Comparison of ENCODE assay signal across 8 mouse cellular contexts in the genomic region with DNA sequence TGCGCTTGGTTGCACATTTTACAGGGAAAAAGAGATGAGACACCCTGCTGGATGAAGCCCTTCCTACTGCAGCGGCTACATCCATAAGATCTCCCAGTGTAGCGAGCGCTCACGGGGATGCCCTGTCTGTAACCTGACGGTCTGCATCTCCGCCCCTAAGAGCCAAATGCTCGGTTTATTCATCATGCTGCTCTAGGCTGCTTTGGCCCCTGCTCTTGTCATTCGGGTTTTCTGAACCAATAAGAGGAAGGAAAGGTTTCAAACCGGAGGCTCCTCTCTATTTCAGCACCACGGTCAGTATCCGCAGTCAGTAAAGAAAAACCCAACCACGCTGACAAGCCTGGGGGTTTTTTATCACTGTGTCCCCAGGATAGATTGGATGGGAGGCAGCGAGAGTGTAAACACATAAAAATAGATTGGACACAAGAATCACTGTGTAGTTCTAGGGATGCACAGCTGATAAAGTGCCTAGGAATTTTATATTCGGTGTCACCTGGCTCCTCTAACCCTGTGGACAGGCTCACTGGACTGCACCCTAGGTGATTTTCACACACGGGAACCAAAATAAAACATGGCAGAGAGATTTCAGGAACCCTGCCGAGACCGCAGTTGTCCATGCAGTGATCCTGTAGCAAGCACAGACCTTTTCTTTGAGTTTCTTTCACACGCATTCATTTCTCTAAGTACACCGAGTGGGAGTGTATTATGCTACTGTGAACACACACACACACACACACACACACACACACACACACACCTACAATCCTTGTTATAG. TPM values are rescaled to one million over a fixed set of nuclear protein-coding genes. Genes with fewer than 3 reads are reported as not detected.
A peak's percentile ranks its signal among the peaks of the same experiment; 100 is the strongest.
DNase-seq lines count a peak whose midpoint lies in the region; ATAC-seq lines count a peak whose summit lies in the region.
"Had no signal": no experiment of that assay in that cellular context is flagged by ENCODE, and none has a peak within 500 bp of the region (broad histone marks: within the 10 kb centered on the region; RNA-seq: fewer than 3 reads in every experiment).

No protein-coding gene starts in this region.

- H3K4me2 ChIP-seq in midbrain, embryonic 14.5 days (ENCODE audit: low read length) = peak overlapping the region; percentile 70

- no peaks in the 10 kb centered on the region for H3K27me3 ChIP-seq in midbrain, embryonic 14.5 days (ENCODE audit: control insufficient read depth, insufficient read depth, low read length)

- H3K4me3 ChIP-seq in midbrain, embryonic 14.5 days (replicated peaks; ENCODE audit: low read depth, low read length) = peak overlapping the region; percentile 62
- H3K4me3 ChIP-seq: erythroblast, embryonic 14.5 days had no signal

- ATAC-seq in frontal cortex, adult (ENCODE audit: low TSS enrichment) = peak; percentile 67
- ATAC-seq in midbrain, embryonic 14.5 days (ENCODE audit: low FRiP score, low TSS enrichment) = no peak

- H3K9me3 ChIP-seq in midbrain, embryonic 14.5 days (ENCODE audit: control insufficient read depth, low read length) = 0 out of 2 replicates have a peak, but pooled peaks cover 3% of the 10 kb centered on the region

- WGBS in midbrain, embryonic 14.5 days = 6% methylated on average over 20 of the region's 20 CpGs

- H3K36me3 ChIP-seq in midbrain, embryonic 14.5 days (ENCODE audit: control insufficient read depth, insufficient read depth, low read length) = no peaks in the 10 kb centered on the region

- peak overlapping the region; percentile 79 for H3K27ac ChIP-seq in midbrain, embryonic 14.5 days (replicated peaks; ENCODE audit: low read depth, low read length)

- peak overlapping the region; percentile 69 for H3K9ac ChIP-seq in midbrain, embryonic 14.5 days (replicated peaks; ENCODE audit: low read length)

- H3K4me1 ChIP-seq in midbrain, embryonic 14.5 days (ENCODE audit: control insufficient read depth, insufficient read depth, low read length) = peaks cover 8% of the 10 kb centered on the region; the same call in 1 of the 2 replicates

- DNase-seq in testis, postnatal 14 days (ENCODE audit: low spot score) = peak; percentile 6
- DNase-seq in testis, postnatal 10 days (ENCODE audit: low spot score) = no peak
- peak; percentile 70 for DNase-seq in cerebellum, adult 8-10 months
- peak; percentile 18 for DNase-seq in layer of hippocampus, adult 9-10 months (ENCODE audit: low spot score)
- peak; percentile 73 for DNase-seq in midbrain, embryonic 14.5 days
- DNase-seq in spleen, postnatal 14 days (ENCODE audit: low spot score in 2 of 2) = no peak

RNA-seq across cellular contexts. Expression of a gene that starts 1.3 kb away (rescaled TPM):
- 16.3 and 17.7 TPM in 2 replicates for polyA plus RNA-seq in midbrain, embryonic 14.5 days (2014; fragmentation: Nextera tagmentation; extraction: Ambion mirVana)
- polyA plus RNA-seq: erythroblast, embryonic 14.5 days had no signal

Comparison
In these comparisons a context has a peak if more than half of its experiments do, and no peak if none do; other contexts are left out.
1. DNase-seq: peak in testis, postnatal 14 days (single experiment), cerebellum, adult 8-10 months (single experiment), layer of hippocampus, adult 9-10 months (single experiment) and midbrain, embryonic 14.5 days (single experiment); none in testis, postnatal 10 days (single experiment) and spleen, postnatal 14 days (0 of 2).